Mouse (Mus musculus) neural tube, embryonic 13.5 days (tissue): ENCODE measurements around the gene Nfkbid. TPM values are rescaled to one million over a fixed set of nuclear protein-coding genes. Genes with fewer than 3 reads are reported as not detected.

ENCODE experiments used
- ATAC-seq: fragments of 200-750 bp; cut with Nextera tagmentation; 2 replicates; pipeline ENCODE4 v1.8.0; 2017; ENCODE audit warnings: low read depth, mild to moderate bottlenecking, moderate TSS enrichment, moderate library complexity
- H3K27ac ChIP-seq: fragments of 300-500 bp; sonication (generic); replicated peaks from 2 replicates; pipeline ENCODE4 v1.5.1; 2015; ENCODE audit warnings: moderate library complexity, mild to moderate bottlenecking, inconsistent platforms
- H3K27me3 ChIP-seq: fragments of 300-500 bp; sonication (generic); 2 replicates; pipeline ENCODE4 v1.6.1; 2015; ENCODE audit warnings: mild to moderate bottlenecking, inconsistent platforms
- H3K36me3 ChIP-seq: fragments of 300-500 bp; sonication (generic); 2 replicates; pipeline ENCODE4 v1.6.1; 2015; ENCODE audit warnings: mild to moderate bottlenecking, inconsistent platforms
- H3K4me1 ChIP-seq: fragments of 300-500 bp; sonication (generic); replicated peaks from 2 replicates; pipeline ENCODE4 v1.6.1; 2015; ENCODE audit warnings: inconsistent platforms
- H3K4me2 ChIP-seq: fragments of 300-500 bp; sonication (generic); 2 replicates; pipeline ENCODE4 v1.6.1; 2015; ENCODE audit warnings: inconsistent platforms, mild to moderate bottlenecking, moderate library complexity
- H3K4me3 ChIP-seq: fragments of 300-500 bp; sonication (generic); 2 replicates; pipeline ENCODE4 v1.5.1; 2015; ENCODE audit warnings: mild to moderate bottlenecking, inconsistent platforms
- H3K9ac ChIP-seq: fragments of 300-500 bp; sonication (generic); 2 replicates; pipeline ENCODE4 v1.6.1; 2015; ENCODE audit warnings: moderate library complexity, mild to moderate bottlenecking, inconsistent platforms
- H3K9me3 ChIP-seq: fragments of 300-500 bp; sonication (generic); 2 replicates; pipeline ENCODE4 v1.6.1; 2016; ENCODE audit warnings: inconsistent platforms
- WGBS: fragments of 180-500 bp; shearing (Covaris S2); methylation state at CpG from one replicate; pipeline ENCODE4 v1.1.7; 2015; 5-methylcytosine and 5-hydroxymethylcytosine counted together
- polyA plus RNA-seq: library from polyadenylated mRNA; unstranded; fragments of >200 nt; fragmentation: Nextera tagmentation; extraction: Ambion mirVana; gene quantifications from 2 replicates; pipeline ENCODE4 v1.2.1, GENCODE M21; 2015

Gene Nfkbid
- polyA plus RNA-seq, 1 experiment from 2014 or later, result 2.8 TPM

DNA sequence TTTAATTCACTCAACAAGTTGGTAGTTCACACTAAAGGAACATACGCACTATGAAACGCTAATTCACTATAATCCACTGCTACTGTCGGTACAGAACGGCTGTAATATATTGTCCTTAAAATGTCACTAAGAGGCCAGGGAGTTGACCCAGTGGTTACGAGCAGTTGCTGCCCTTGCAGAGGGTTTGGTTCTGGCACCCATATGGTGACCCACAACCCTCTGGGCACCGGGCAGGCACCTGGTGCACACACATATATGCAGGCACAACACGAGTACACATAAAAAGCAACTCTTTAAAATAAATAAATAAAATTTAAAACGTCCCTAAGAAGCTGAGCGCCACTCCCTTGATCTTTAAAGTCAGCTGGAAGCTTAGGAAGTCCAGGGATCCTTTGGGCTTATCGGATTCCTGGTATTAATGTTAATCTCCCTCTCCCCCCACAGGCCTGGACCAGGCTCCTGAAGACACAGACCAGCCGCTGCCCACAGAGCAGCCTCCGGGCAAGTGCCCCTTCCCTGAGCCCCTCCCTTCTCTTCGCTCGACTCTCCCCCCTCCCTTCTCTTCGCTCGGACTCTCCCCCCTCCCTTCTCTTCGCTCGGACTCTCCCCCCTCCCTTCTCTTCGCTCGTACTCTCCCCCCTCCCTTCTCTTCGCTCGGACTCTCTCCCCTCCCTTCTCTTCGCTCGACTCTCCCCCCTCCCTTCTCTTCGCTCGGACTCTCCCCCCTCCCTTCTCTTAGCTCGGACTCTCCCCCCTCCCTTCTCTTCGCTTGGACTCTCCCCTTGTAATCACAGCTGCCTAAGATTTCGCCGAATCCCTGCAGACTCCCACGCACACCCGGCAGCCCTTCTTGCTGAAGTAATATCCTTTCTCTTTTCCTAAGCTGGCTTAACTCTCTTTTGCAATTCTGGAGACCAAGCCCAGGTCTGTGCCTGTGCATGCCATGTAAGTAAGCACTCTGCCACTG, 56.2 kb downstream of the Nfkbid start:
- no peak overlapping the region for H3K27ac ChIP-seq
- peak overlapping the region; percentile 57 for H3K4me2 ChIP-seq
- H3K27me3 ChIP-seq, result peaks cover 23% of the 10 kb centered on the region
- H3K9ac ChIP-seq, result peak overlapping the region; percentile 58
- peak; percentile 57 for ATAC-seq
- H3K4me1 ChIP-seq, result peaks cover 9% of the 10 kb centered on the region
- no peaks in the 10 kb centered on the region for H3K36me3 ChIP-seq
- H3K9me3 ChIP-seq, result no peaks in the 10 kb centered on the region
- H3K4me3 ChIP-seq, result peak overlapping the region; percentile 32
- WGBS, result 6% methylated on average over 29 of the region's 32 CpGs

Other genes with a start within 250 kb of the Nfkbid start
- 5.3 and 6.9 TPM in 2 replicates for gene Cox7a1, start 237.6 kb upstream of the Nfkbid start, polyA plus RNA-seq
- gene Capns1, start 222.9 kb upstream of the Nfkbid start, polyA plus RNA-seq, result 79.5 and 83.0 TPM in 2 replicates
- gene Polr2i, start 189.8 kb upstream of the Nfkbid start, polyA plus RNA-seq, result 176 and 184 TPM in 2 replicates
- gene Tbcb, start 189.5 kb upstream of the Nfkbid start, polyA plus RNA-seq, result 406 and 418 TPM in 2 replicates
- gene Ovol3, start 186.0 kb upstream of the Nfkbid start, polyA plus RNA-seq, result not detected in 2 replicates
- gene Thap8, start 141.6 kb upstream of the Nfkbid start, polyA plus RNA-seq, result 0.47 and 0.81 TPM in 2 replicates
- 3.8 and 4.0 TPM in 2 replicates for gene Wdr62, start 141.3 kb upstream of the Nfkbid start, polyA plus RNA-seq
- 103 and 113 TPM in 2 replicates for gene Clip3, start 130.0 kb upstream of the Nfkbid start, polyA plus RNA-seq
- gene Alkbh6, start 113.0 kb upstream of the Nfkbid start, polyA plus RNA-seq, result 120 and 123 TPM in 2 replicates
- 19.0 and 27.3 TPM in 2 replicates for gene Syne4, start 106.9 kb upstream of the Nfkbid start, polyA plus RNA-seq
- gene E130208F15Rik, start 100.0 kb upstream of the Nfkbid start, polyA plus RNA-seq, result 5.7 TPM in 1 of 2 replicates, not detected in the other
- 18.0 and 22.9 TPM in 2 replicates for gene Sdhaf1, start 97.8 kb upstream of the Nfkbid start, polyA plus RNA-seq
- gene Lrfn3, start 59.0 kb upstream of the Nfkbid start, polyA plus RNA-seq, result 10.8 and 12.7 TPM in 2 replicates
- 35.3 and 40.8 TPM in 2 replicates for gene Tyrobp, start 8.0 kb upstream of the Nfkbid start, polyA plus RNA-seq
- gene Hcst, start 1.9 kb upstream of the Nfkbid start, polyA plus RNA-seq, result 1.0 TPM in 1 of 2 replicates, not detected in the other
- 528 and 571 TPM in 2 replicates for gene Aplp1, start 23.8 kb downstream of the Nfkbid start, polyA plus RNA-seq
- gene Kirrel2, start 36.0 kb downstream of the Nfkbid start, polyA plus RNA-seq, result 3.3 and 3.9 TPM in 2 replicates
- gene Nphs1, start 36.6 kb downstream of the Nfkbid start, polyA plus RNA-seq, result 0.77 and 1.0 TPM in 2 replicates
- gene Prodh2, start 71.9 kb downstream of the Nfkbid start, polyA plus RNA-seq, result not detected in 2 replicates
- gene Arhgap33, start 113.3 kb downstream of the Nfkbid start, polyA plus RNA-seq, result 86.8 and 95.2 TPM in 2 replicates
- 6.6 TPM in 2 replicates for gene Hspb6, start 130.4 kb downstream of the Nfkbid start, polyA plus RNA-seq
- gene Proser3, start 130.6 kb downstream of the Nfkbid start, polyA plus RNA-seq, result 6.7 and 8.6 TPM in 2 replicates
- 60.9 and 62.9 TPM in 2 replicates for gene Lin37, start 138.1 kb downstream of the Nfkbid start, polyA plus RNA-seq
- gene U2af1l4, start 141.6 kb downstream of the Nfkbid start, polyA plus RNA-seq, result 92.6 and 113 TPM in 2 replicates
- 14.5 and 15.1 TPM in 2 replicates for gene Gm49396, start 141.6 kb downstream of the Nfkbid start, polyA plus RNA-seq
- gene Psenen, start 141.9 kb downstream of the Nfkbid start, polyA plus RNA-seq, result 126 and 147 TPM in 2 replicates
- gene Igflr1, start 143.7 kb downstream of the Nfkbid start, polyA plus RNA-seq, result 4.8 and 6.0 TPM in 2 replicates
- gene Kmt2b, start 167.0 kb downstream of the Nfkbid start, polyA plus RNA-seq, result 9.0 and 9.9 TPM in 2 replicates
- 0.36 and 0.50 TPM in 2 replicates for gene Zbtb32, start 177.2 kb downstream of the Nfkbid start, polyA plus RNA-seq
- gene Upk1a, start 191.1 kb downstream of the Nfkbid start, polyA plus RNA-seq, result 0.49 and 0.62 TPM in 2 replicates
- 1,295 and 1,305 TPM in 2 replicates for gene Cox6b1, start 204.4 kb downstream of the Nfkbid start, polyA plus RNA-seq
- not detected in 2 replicates for gene Etv2, start 214.1 kb downstream of the Nfkbid start, polyA plus RNA-seq
- gene Rbm42, start 228.6 kb downstream of the Nfkbid start, polyA plus RNA-seq, result 137 and 142 TPM in 2 replicates
- gene Haus5, start 243.3 kb downstream of the Nfkbid start, polyA plus RNA-seq, result 22.0 and 22.7 TPM in 2 replicates
- gene Pmis2, start 249.9 kb downstream of the Nfkbid start, polyA plus RNA-seq, result not detected in 2 replicates